27 mouse cellular contexts compared by ENCODE assay signal in the genomic region with DNA sequence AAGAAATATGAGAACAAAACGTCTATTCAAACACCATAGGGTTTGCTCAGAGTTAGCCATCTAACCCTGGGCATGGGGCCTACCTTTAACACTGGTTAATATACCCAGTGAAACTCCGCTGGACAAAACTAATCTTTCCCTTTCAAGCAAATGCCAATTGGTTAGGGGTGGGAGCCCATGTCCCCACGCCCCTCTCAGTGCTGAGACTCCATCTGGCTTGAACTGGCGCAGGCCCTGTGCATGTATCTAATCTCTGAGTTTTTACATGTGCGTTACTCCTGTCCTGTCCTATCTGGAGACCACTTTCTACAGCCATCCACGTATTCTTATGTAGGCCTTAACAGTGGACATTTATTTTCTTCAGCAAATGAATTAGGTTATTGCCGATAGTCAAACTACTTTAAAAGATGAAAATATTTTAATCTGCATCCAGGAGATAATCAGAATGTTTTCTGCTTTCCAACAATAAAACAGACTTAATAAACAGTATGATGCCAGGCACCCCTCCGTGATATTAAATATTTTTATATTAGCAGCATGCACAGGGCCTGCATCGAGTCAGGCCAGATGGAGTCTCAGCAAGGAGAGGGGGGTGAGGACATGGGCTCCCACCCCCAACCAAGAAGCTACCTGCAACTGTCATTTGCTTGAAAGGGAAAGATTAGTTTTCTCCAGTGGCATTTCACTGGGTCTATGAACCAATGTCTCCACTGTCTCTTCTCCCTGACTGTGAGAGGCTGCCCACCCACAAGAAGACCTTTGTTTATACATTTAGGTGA. TPM values are rescaled to one million over a fixed set of nuclear protein-coding genes. Genes with fewer than 3 reads are reported as not detected.
DNase-seq lines count a peak whose midpoint lies in the region; ATAC-seq and TF ChIP-seq lines count a peak whose summit lies in the region.
"Had no signal": no experiment of that assay in that cellular context is flagged by ENCODE, and none has a peak within 500 bp of the region (broad histone marks: within the 10 kb centered on the region; RNA-seq: fewer than 3 reads in every experiment).

No protein-coding gene starts in this region.

- no peaks in the 10 kb centered on the region for H3K27me3 ChIP-seq in heart, embryonic 16.5 days (ENCODE audit: control insufficient read depth, insufficient read depth, low read length)
- H3K27me3 ChIP-seq: embryonic facial prominence, embryonic 12.5 days; kidney, embryonic 15.5 days; limb, embryonic 15.5 days; liver, embryonic 13.5 days; midbrain, embryonic 13.5 days had no signal

- peaks cover 13% of the 10 kb centered on the region for H3K36me3 ChIP-seq in heart, embryonic 16.5 days (ENCODE audit: control insufficient read depth, insufficient read depth)
- H3K36me3 ChIP-seq: liver, embryonic 13.5 days; midbrain, embryonic 13.5 days had no signal

- no peak overlapping the region for H3K4me2 ChIP-seq in heart, embryonic 16.5 days (ENCODE audit: low read depth, low read length)
- H3K4me2 ChIP-seq: embryonic facial prominence, embryonic 12.5 days; kidney, embryonic 15.5 days; limb, embryonic 15.5 days; liver, embryonic 13.5 days; midbrain, embryonic 13.5 days had no signal

- H3K9me3 ChIP-seq in heart, embryonic 16.5 days (replicated peaks; ENCODE audit: control insufficient read depth, low read length) = no peaks in the 10 kb centered on the region
- H3K9me3 ChIP-seq: embryonic facial prominence, embryonic 12.5 days; forebrain, embryonic 10.5 days; limb, embryonic 10.5 days; limb, embryonic 15.5 days; liver, embryonic 13.5 days had no signal

- peaks cover 27% of the 10 kb centered on the region for H3K4me1 ChIP-seq in heart, embryonic 16.5 days (ENCODE audit: control insufficient read depth, insufficient read depth, low read length)
- H3K4me1 ChIP-seq: limb, embryonic 15.5 days; midbrain, embryonic 13.5 days had no signal

- TF ChIP-seq CTCF in left cerebral cortex, adult 2 months (IDR thresholded peaks at IDR 0.05) = no peak

- H3K27ac ChIP-seq in heart, embryonic 16.5 days (ENCODE audit: low read length) = no peak overlapping the region
- no peak overlapping the region for H3K27ac ChIP-seq in left cerebral cortex, adult 2 months
- H3K27ac ChIP-seq: embryonic facial prominence, embryonic 12.5 days; forebrain, embryonic 10.5 days; kidney, embryonic 15.5 days; limb, embryonic 10.5 days; limb, embryonic 15.5 days; liver, embryonic 13.5 days; midbrain, embryonic 13.5 days had no signal

- no peak overlapping the region for H3K4me3 ChIP-seq in heart, embryonic 16.5 days (ENCODE audit: low read length)
- no peak overlapping the region for H3K4me3 ChIP-seq in left cerebral cortex, adult 2 months
- H3K4me3 ChIP-seq: embryonic facial prominence, embryonic 12.5 days; forebrain, embryonic 10.5 days; kidney, embryonic 15.5 days; limb, embryonic 10.5 days; limb, embryonic 15.5 days; liver, embryonic 13.5 days; megakaryocyte, embryonic 14.5 days; midbrain, embryonic 13.5 days had no signal

- ATAC-seq in heart, embryonic 16.5 days (replicated peaks; ENCODE audit: extremely low read depth, insufficient read depth, low FRiP score) = no peak
- ATAC-seq: forebrain, postnatal 0 days; lung, postnatal 0 days; midbrain, embryonic 13.5 days had no signal

- H3K9ac ChIP-seq in heart, embryonic 16.5 days (ENCODE audit: low read length) = 0 out of 2 replicates have a peak overlapping the region, but pooled peaks have one; percentile 21
- H3K9ac ChIP-seq: embryonic facial prominence, embryonic 12.5 days; forebrain, postnatal 0 days; kidney, embryonic 15.5 days; limb, embryonic 15.5 days; liver, embryonic 13.5 days; midbrain, embryonic 13.5 days had no signal

- intact Hi-C loops in heart, postnatal 36 days (cut with DNase I) = no loop called here
- intact Hi-C loops in left cerebral cortex, postnatal 4 days (cut with DNase I) = no loop called here
- intact Hi-C loops in left cerebral cortex, adult 2 months (cut with DNase I) = no loop called here
- intact Hi-C loops in left cerebral cortex, postnatal 25 days (cut with DNase I) = no loop called here

- DNase-seq in heart, postnatal 36 days = no peak
- DNase-seq in left cerebral cortex, postnatal 4 days = peak; percentile 40
- no peak for DNase-seq in left cerebral cortex, adult 2 months (ENCODE audit: extremely low spot score in 1 of 2, low spot score in 2 of 2)
- peak; percentile 72 for DNase-seq in cerebellum, adult 9-11 months
- peak; percentile 43 to 51 for DNase-seq in cerebellum, postnatal 36 days
- DNase-seq in left cerebral cortex, postnatal 25 days (ENCODE audit: low spot score in 2 of 2) = no peak
- DNase-seq: adrenal gland, postnatal 36 days; B cell, adult 2 months; embryo, embryonic 11 days; forebrain, postnatal 0 days; heart, postnatal 4 days; kidney, adult 11 months; kidney, postnatal 25 days; liver, embryonic 13.5 days; lung, adult 18-20 months; lung, postnatal 4 days; thymus, adult 2 months; thymus, postnatal 36 days had no signal

- 70% methylated on average over 9 of the region's 9 CpGs for WGBS in heart, embryonic 16.5 days

RNA-seq across cellular contexts. Expression of a gene that starts 8.7 kb away (rescaled TPM):
- 111 and 112 TPM in 2 replicates for polyA plus RNA-seq in heart, embryonic 16.5 days (2015; fragmentation: Nextera tagmentation; extraction: Ambion mirVana)
- 100 to 1,000 TPM; 138 to 147 TPM for total RNA-seq in heart, postnatal 36 days (2021)
- 10 to 100 TPM; 74.5 to 96.9 TPM for total RNA-seq in left cerebral cortex, postnatal 4 days (2021)
- total RNA-seq in left cerebral cortex, adult 2 months (2021) = 100 to 1,000 TPM; 176 to 181 TPM
- total RNA-seq in left cerebral cortex, postnatal 25 days (2021) = 100 to 1,000 TPM; 174 to 178 TPM

Comparison
In these comparisons a context has a peak if more than half of its experiments do, and no peak if none do; other contexts are left out.
1. DNase-seq: peak in left cerebral cortex, postnatal 4 days (single experiment), cerebellum, adult 9-11 months (single experiment) and cerebellum, postnatal 36 days (2 of 2); none in heart, postnatal 36 days (0 of 2), left cerebral cortex, adult 2 months (0 of 2) and left cerebral cortex, postnatal 25 days (0 of 2).